In genomic region chr10:94036375-94036758, GRCm38 (mm10) we compare ENCODE assay signal across 8 mouse cellular contexts. TPM values are rescaled to one million over a fixed set of nuclear protein-coding genes. Genes with fewer than 3 reads are reported as not detected.
A peak's percentile ranks its signal among the peaks of the same experiment; 100 is the strongest.
DNase-seq lines count a peak whose midpoint lies in the region; ATAC-seq and TF ChIP-seq lines count a peak whose summit lies in the region.

No protein-coding gene starts in this region.

- no peaks in the 10 kb centered on the region for H3K9me3 ChIP-seq in kidney, embryonic 14.5 days (ENCODE audit: control insufficient read depth, low read length)
- H3K9me3 ChIP-seq in embryonic facial prominence, embryonic 12.5 days: no peaks in the 10 kb centered on the region
- H3K9me3 ChIP-seq in intestine, postnatal 0 days (ENCODE audit: control insufficient read depth): no peaks in the 10 kb centered on the region
- no peaks in the 10 kb centered on the region for H3K9me3 ChIP-seq in stomach, embryonic 14.5 days (ENCODE audit: control insufficient read depth, low read depth, low read length)

- TF ChIP-seq CTCF in intestine, postnatal 0 days (IDR thresholded peaks at IDR 0.05; ENCODE audit: low read depth): no peak

- H3K27me3 ChIP-seq in kidney, embryonic 14.5 days (ENCODE audit: control insufficient read depth, insufficient read depth, low read length): no peaks in the 10 kb centered on the region
- H3K27me3 ChIP-seq in embryonic facial prominence, embryonic 12.5 days: no peaks in the 10 kb centered on the region
- H3K27me3 ChIP-seq in intestine, postnatal 0 days (replicated peaks; ENCODE audit: control insufficient read depth, insufficient read depth, low read length): no peaks in the 10 kb centered on the region
- H3K27me3 ChIP-seq in stomach, embryonic 14.5 days (ENCODE audit: control insufficient read depth, insufficient read depth, low read length): no peaks in the 10 kb centered on the region

- WGBS in kidney, embryonic 14.5 days: under 1% methylated on average over 31 of the region's 32 CpGs
- WGBS in embryonic facial prominence, embryonic 12.5 days: under 1% methylated on average over 32 of the region's 32 CpGs
- 2% methylated on average over 30 of the region's 32 CpGs for WGBS in intestine, postnatal 0 days
- under 1% methylated on average over 32 of the region's 32 CpGs for WGBS in stomach, embryonic 14.5 days

- peaks cover 10% of the 10 kb centered on the region for H3K4me1 ChIP-seq in kidney, embryonic 14.5 days (ENCODE audit: control insufficient read depth, insufficient read depth, low read length)
- peaks cover 11% of the 10 kb centered on the region for H3K4me1 ChIP-seq in embryonic facial prominence, embryonic 12.5 days
- no peaks in the 10 kb centered on the region for H3K4me1 ChIP-seq in intestine, postnatal 0 days (replicated peaks; ENCODE audit: control insufficient read depth, insufficient read depth, low read length)
- H3K4me1 ChIP-seq in stomach, embryonic 14.5 days (ENCODE audit: control insufficient read depth, insufficient read depth, low read length): peaks cover 7% of the 10 kb centered on the region; the same call in 1 of the 2 replicates

- H3K36me3 ChIP-seq in kidney, embryonic 14.5 days (ENCODE audit: control insufficient read depth, insufficient read depth, low read length): no peaks in the 10 kb centered on the region
- H3K36me3 ChIP-seq in embryonic facial prominence, embryonic 12.5 days: no peaks in the 10 kb centered on the region
- no peaks in the 10 kb centered on the region for H3K36me3 ChIP-seq in intestine, postnatal 0 days (ENCODE audit: control insufficient read depth, insufficient read depth)
- H3K36me3 ChIP-seq in stomach, embryonic 14.5 days (ENCODE audit: control insufficient read depth, insufficient read depth, low read length): no peaks in the 10 kb centered on the region

- H3K27ac ChIP-seq in kidney, embryonic 14.5 days (ENCODE audit: low read depth, low read length): no peak overlapping the region
- H3K27ac ChIP-seq in embryonic facial prominence, embryonic 12.5 days: peak overlapping the region; percentile 60; the same call in 1 of the 2 replicates
- peak overlapping the region; percentile 84 for H3K27ac ChIP-seq in intestine, postnatal 0 days (ENCODE audit: low read depth, low read length)
- H3K27ac ChIP-seq in stomach, embryonic 14.5 days (ENCODE audit: low read length): peak overlapping the region; percentile 74

- peak overlapping the region; percentile 84 for H3K4me3 ChIP-seq in kidney, embryonic 14.5 days (ENCODE audit: low read length)
- peak overlapping the region; percentile 86 for H3K4me3 ChIP-seq in embryonic facial prominence, embryonic 12.5 days
- H3K4me3 ChIP-seq in intestine, postnatal 0 days (ENCODE audit: low read depth, low read length): peak overlapping the region; percentile 94
- peak overlapping the region; percentile 80 for H3K4me3 ChIP-seq in stomach, embryonic 14.5 days (ENCODE audit: low read depth, low read length)

- H3K9ac ChIP-seq in kidney, embryonic 14.5 days (ENCODE audit: low read depth, low read length): peak overlapping the region; percentile 77
- peak overlapping the region; percentile 79 for H3K9ac ChIP-seq in embryonic facial prominence, embryonic 12.5 days
- peak overlapping the region; percentile 88 for H3K9ac ChIP-seq in intestine, postnatal 0 days (ENCODE audit: low read depth, low read length)
- H3K9ac ChIP-seq in stomach, embryonic 14.5 days (replicated peaks; ENCODE audit: low read depth, low read length): peak overlapping the region; percentile 63

- no peak for DNase-seq in kidney, adult 11 months
- peak; percentile 34 for DNase-seq in ES-CJ7 (ENCODE audit: low read depth, low spot score)
- DNase-seq in spleen, adult 18-20 months: no peak

- peak overlapping the region; percentile 67 for H3K4me2 ChIP-seq in kidney, embryonic 14.5 days (replicated peaks; ENCODE audit: low read depth, low read length)
- H3K4me2 ChIP-seq in embryonic facial prominence, embryonic 12.5 days (replicated peaks): peak overlapping the region; percentile 71
- H3K4me2 ChIP-seq in intestine, postnatal 0 days (replicated peaks; ENCODE audit: low read depth): peak overlapping the region; percentile 82
- peak overlapping the region; percentile 71 for H3K4me2 ChIP-seq in stomach, embryonic 14.5 days (replicated peaks; ENCODE audit: low read depth, low read length)

- ATAC-seq in kidney, embryonic 14.5 days (ENCODE audit: low FRiP score, low TSS enrichment): no peak
- peak; percentile 35 for ATAC-seq in embryonic facial prominence, embryonic 12.5 days (ENCODE audit: insufficient number of reproducible peaks, insufficient read depth, low FRiP score, low TSS enrichment)
- ATAC-seq in intestine, postnatal 0 days: peak; percentile 8; the same call in 1 of the 2 replicates
- ATAC-seq in stomach, embryonic 14.5 days (ENCODE audit: insufficient number of reproducible peaks, insufficient read depth, low FRiP score, low read depth): no peak
- ATAC-seq in megakaryocyte progenitor cell, adult 5-6 weeks (replicated peaks; ENCODE audit: poor library complexity): no peak

RNA-seq across cellular contexts. Expression of gene Fgd6, which starts 0.6 kb away (rescaled TPM):
- polyA plus RNA-seq in kidney, embryonic 14.5 days (2014; fragmentation: Nextera tagmentation; extraction: Ambion mirVana): 3.0 and 4.3 TPM in 2 replicates
- polyA plus RNA-seq in embryonic facial prominence, embryonic 12.5 days (2016; fragmentation: Nextera tagmentation; extraction: Ambion mirVana): 4.0 and 4.3 TPM in 2 replicates
- polyA plus RNA-seq in intestine, postnatal 0 days (2015; fragmentation: Nextera tagmentation; extraction: Ambion mirVana): 2.2 and 2.5 TPM in 2 replicates
- polyA plus RNA-seq in stomach, embryonic 14.5 days (2014; fragmentation: Nextera tagmentation; extraction: Ambion mirVana): 4.0 and 4.6 TPM in 2 replicates
- 1.0 and 1.6 TPM in 2 replicates for total RNA-seq in megakaryocyte progenitor cell, adult 5-6 weeks (2015)
- total RNA-seq in megakaryocyte progenitor cell, adult 5-6 weeks (2017): 0.58 and 1.6 TPM in 2 replicates

RNA-seq across cellular contexts. Expression of gene Vezt, which starts 0.8 kb away (rescaled TPM):
- 19.8 and 23.8 TPM in 2 replicates for polyA plus RNA-seq in kidney, embryonic 14.5 days (2014; fragmentation: Nextera tagmentation; extraction: Ambion mirVana)
- 35.8 and 37.6 TPM in 2 replicates for polyA plus RNA-seq in embryonic facial prominence, embryonic 12.5 days (2016; fragmentation: Nextera tagmentation; extraction: Ambion mirVana)
- polyA plus RNA-seq in intestine, postnatal 0 days (2015; fragmentation: Nextera tagmentation; extraction: Ambion mirVana): 10.2 and 10.6 TPM in 2 replicates
- 29.7 and 33.7 TPM in 2 replicates for polyA plus RNA-seq in stomach, embryonic 14.5 days (2014; fragmentation: Nextera tagmentation; extraction: Ambion mirVana)
- 4.9 and 5.8 TPM in 2 replicates for total RNA-seq in megakaryocyte progenitor cell, adult 5-6 weeks (2015)
- total RNA-seq in megakaryocyte progenitor cell, adult 5-6 weeks (2017): 16.4 and 16.7 TPM in 2 replicates

Comparison
In these comparisons a context has a peak if more than half of its experiments do, and no peak if none do; other contexts are left out.
1. ATAC-seq: peak in embryonic facial prominence, embryonic 12.5 days (single experiment) and intestine, postnatal 0 days (single experiment); none in kidney, embryonic 14.5 days (single experiment), stomach, embryonic 14.5 days (single experiment) and megakaryocyte progenitor cell, adult 5-6 weeks (single experiment).
2. Peak in every context shown above with its lines, with median percentiles within 50 percentile points of each other: H3K4me2 ChIP-seq, H3K4me3 ChIP-seq and H3K9ac ChIP-seq.